11 mouse cellular contexts compared by ENCODE assay signal in genomic region chr13:99184155-99184886, GRCm38 (mm10). TPM values are rescaled to one million over a fixed set of nuclear protein-coding genes. Genes with fewer than 3 reads are reported as not detected.
DNase-seq lines count a peak whose midpoint lies in the region; ATAC-seq and TF ChIP-seq lines count a peak whose summit lies in the region.
"Had no signal": no experiment of that assay in that cellular context is flagged by ENCODE, and none has a peak within 500 bp of the region (broad histone marks: within the 10 kb centered on the region; RNA-seq: fewer than 3 reads in every experiment).

Zfp366 (plus strand) TSS chr13:99184823.

- WGBS in forebrain, embryonic 16.5 days = 63% methylated on average over 11 of the region's 11 CpGs
- 58% methylated on average over 11 of the region's 11 CpGs for whole genome bisulfite sequencing in forebrain, embryonic 13.5 days
- WGBS in lung, embryonic 14.5 days = 33% methylated on average over 11 of the region's 11 CpGs
- WGBS in hindbrain, embryonic 14.5 days = 60% methylated on average over 11 of the region's 11 CpGs
- 20% methylated on average over 9 of the region's 11 CpGs for WGBS in macrophage (ENCODE audit: missing documents)

- H3K27me3 ChIP-seq in forebrain, embryonic 16.5 days (replicated peaks; ENCODE audit: control insufficient read depth, insufficient read depth, low read length) = no peaks in the 10 kb centered on the region
- no peaks in the 10 kb centered on the region for H3K27me3 ChIP-seq in forebrain, embryonic 13.5 days
- no peaks in the 10 kb centered on the region for H3K27me3 ChIP-seq in lung, embryonic 14.5 days (ENCODE audit: insufficient read depth, low read length)
- no peaks in the 10 kb centered on the region for H3K27me3 ChIP-seq in hindbrain, embryonic 14.5 days (ENCODE audit: control insufficient read depth, insufficient read depth, low read length)
- H3K27me3 ChIP-seq: embryonic facial prominence, embryonic 15.5 days had no signal

- no peaks in the 10 kb centered on the region for H3K36me3 ChIP-seq in forebrain, embryonic 16.5 days (ENCODE audit: control insufficient read depth, insufficient read depth)
- H3K36me3 ChIP-seq in forebrain, embryonic 13.5 days (ENCODE audit: poor library complexity, severe bottlenecking) = no peaks in the 10 kb centered on the region
- no peaks in the 10 kb centered on the region for H3K36me3 ChIP-seq in lung, embryonic 14.5 days (ENCODE audit: insufficient read depth)
- H3K36me3 ChIP-seq in hindbrain, embryonic 14.5 days (replicated peaks; ENCODE audit: control insufficient read depth, insufficient read depth) = no peaks in the 10 kb centered on the region
- H3K36me3 ChIP-seq in macrophage (ENCODE audit: inconsistent target) = no peaks in the 10 kb centered on the region
- H3K36me3 ChIP-seq: embryonic facial prominence, embryonic 15.5 days had no signal

- peaks cover 2% of the 10 kb centered on the region; the same call in 1 of the 2 replicates for H3K4me1 ChIP-seq in forebrain, embryonic 16.5 days (replicated peaks; ENCODE audit: control insufficient read depth, insufficient read depth, low read length)
- H3K4me1 ChIP-seq in forebrain, embryonic 13.5 days = peaks cover 8% of the 10 kb centered on the region; the same call in 1 of the 2 replicates
- H3K4me1 ChIP-seq in lung, embryonic 14.5 days (ENCODE audit: insufficient read depth) = peaks cover 3% of the 10 kb centered on the region; the same call in 1 of the 2 replicates
- H3K4me1 ChIP-seq in hindbrain, embryonic 14.5 days (replicated peaks; ENCODE audit: control insufficient read depth, insufficient read depth, low read length) = 0 out of 2 replicates have a peak, but pooled peaks cover 7% of the 10 kb centered on the region
- H3K4me1 ChIP-seq: embryonic facial prominence, embryonic 15.5 days had no signal

- H3K9me3 ChIP-seq in forebrain, embryonic 16.5 days (ENCODE audit: control insufficient read depth, low read length) = no peaks in the 10 kb centered on the region
- no peaks in the 10 kb centered on the region for H3K9me3 ChIP-seq in forebrain, embryonic 13.5 days (replicated peaks)
- H3K9me3 ChIP-seq in lung, embryonic 14.5 days (ENCODE audit: low read depth, low read length) = no peaks in the 10 kb centered on the region
- H3K9me3 ChIP-seq in hindbrain, embryonic 14.5 days (ENCODE audit: control insufficient read depth, low read length) = no peaks in the 10 kb centered on the region
- H3K9me3 ChIP-seq: embryonic facial prominence, embryonic 15.5 days had no signal

- no peak within 1 kb of the TSS for H3K27ac ChIP-seq in forebrain, embryonic 16.5 days (ENCODE audit: low read length)
- H3K27ac ChIP-seq in forebrain, embryonic 13.5 days = no peak within 1 kb of the TSS
- H3K27ac ChIP-seq in lung, embryonic 14.5 days (ENCODE audit: low read depth) = peak within 1 kb of the TSS; percentile 39; the same call in 1 of the 2 replicates
- H3K27ac ChIP-seq in hindbrain, embryonic 14.5 days = no peak within 1 kb of the TSS
- peak within 1 kb of the TSS; percentile 13; the same call in 1 of the 2 replicates for H3K27ac ChIP-seq in macrophage
- H3K27ac ChIP-seq: embryonic facial prominence, embryonic 15.5 days had no signal

- no peak within 1 kb of the TSS for H3K9ac ChIP-seq in forebrain, embryonic 16.5 days (replicated peaks; ENCODE audit: low read depth, low read length)
- H3K9ac ChIP-seq in forebrain, embryonic 13.5 days = no peak within 1 kb of the TSS
- 0 out of 2 replicates have a peak within 1 kb of the TSS, but pooled peaks have one; percentile 4 for H3K9ac ChIP-seq in lung, embryonic 14.5 days
- no peak within 1 kb of the TSS for H3K9ac ChIP-seq in hindbrain, embryonic 14.5 days
- H3K9ac ChIP-seq: embryonic facial prominence, embryonic 15.5 days had no signal

- H3K79me2 ChIP-seq in macrophage (ENCODE audit: inconsistent target) = no peaks in the 10 kb centered on the region

- no peak within 1 kb of the TSS for H3K4me2 ChIP-seq in forebrain, embryonic 16.5 days (ENCODE audit: low read length)
- no peak within 1 kb of the TSS for H3K4me2 ChIP-seq in forebrain, embryonic 13.5 days
- peak within 1 kb of the TSS; percentile 43 for H3K4me2 ChIP-seq in lung, embryonic 14.5 days
- no peak within 1 kb of the TSS for H3K4me2 ChIP-seq in hindbrain, embryonic 14.5 days (replicated peaks)
- H3K4me2 ChIP-seq: embryonic facial prominence, embryonic 15.5 days had no signal

- ATAC-seq in forebrain, embryonic 16.5 days = no peak
- ATAC-seq in forebrain, embryonic 13.5 days = no peak
- no peak for ATAC-seq in lung, embryonic 14.5 days (ENCODE audit: insufficient read depth)
- ATAC-seq in hindbrain, embryonic 14.5 days (ENCODE audit: low FRiP score) = no peak

- DNase-seq in lung, embryonic 14.5 days = peak; percentile 32
- DNase-seq in lung, adult 18-20 months = no peak
- DNase-seq in hindbrain, embryonic 14.5 days (ENCODE audit: low spot score) = no peak
- no peak for DNase-seq in layer of hippocampus, adult 9-11 months
- DNase-seq in thymus, postnatal 10 days (ENCODE audit: low spot score in 2 of 2) = no peak
- DNase-seq: right cerebral cortex, postnatal 25 days had no signal

- no peak for TF ChIP-seq CTCF in lung, embryonic 14.5 days (IDR thresholded peaks at IDR 0.05; ENCODE audit: low read depth)

- H3K4me3 ChIP-seq in forebrain, embryonic 16.5 days (replicated peaks; ENCODE audit: low read length) = 0 out of 2 replicates have a peak within 1 kb of the TSS, but pooled peaks have one; percentile 7
- H3K4me3 ChIP-seq in forebrain, embryonic 13.5 days = no peak within 1 kb of the TSS
- H3K4me3 ChIP-seq in lung, embryonic 14.5 days (ENCODE audit: low read depth, low read length) = peak within 1 kb of the TSS; percentile 13; the same call in 1 of the 2 replicates
- peak within 1 kb of the TSS; percentile 7; the same call in 1 of the 2 replicates for H3K4me3 ChIP-seq in hindbrain, embryonic 14.5 days (replicated peaks; ENCODE audit: low read length)
- H3K4me3 ChIP-seq in macrophage (ENCODE audit: inconsistent target) = no peak within 1 kb of the TSS
- H3K4me3 ChIP-seq: embryonic facial prominence, embryonic 15.5 days had no signal

RNA-seq across cellular contexts. Expression of gene Zfp366, which starts in this region (rescaled TPM):
- 0.56 and 0.86 TPM in 2 replicates for polyA plus RNA-seq in forebrain, embryonic 16.5 days (2015; fragmentation: Nextera tagmentation; extraction: Ambion mirVana)
- polyA plus RNA-seq in forebrain, embryonic 13.5 days (2015; fragmentation: Nextera tagmentation; extraction: Ambion mirVana) = 0.49 and 0.53 TPM in 2 replicates
- 1.3 and 1.5 TPM in 2 replicates for polyA plus RNA-seq in lung, embryonic 14.5 days (2014; fragmentation: Nextera tagmentation; extraction: Ambion mirVana)
- polyA plus RNA-seq in hindbrain, embryonic 14.5 days (2014; fragmentation: Nextera tagmentation; extraction: Ambion mirVana) = 0.78 and 1.3 TPM in 2 replicates
- total RNA-seq in macrophage (2018; cell fraction: chromatin; rRNA removed) = under 1 TPM in 6 of 26 experiments, not detected in 20; 0.08 to 0.46 (median 0.17) TPM
- under 1 TPM; 0.03 to 0.29 (median 0.08) TPM for total RNA-seq in macrophage (2018; cell fraction: cytosol; rRNA removed)
- under 1 TPM in 25 of 26 experiments, not detected in 1; 0.06 to 0.69 (median 0.22) TPM for total RNA-seq in macrophage (2018; cell fraction: nucleus; rRNA removed)
- polyA plus RNA-seq in macrophage (2018) = 0.04 to 0.14 TPM (median 0.04 TPM) in 3 replicates
- polyA plus RNA-seq: C2C12 had no signal

Comparison
In these comparisons a context has a peak if more than half of its experiments do, and no peak if none do; other contexts are left out.
1. H3K4me3 ChIP-seq: peak in forebrain, embryonic 16.5 days (single experiment), lung, embryonic 14.5 days (single experiment) and hindbrain, embryonic 14.5 days (single experiment); none in forebrain, embryonic 13.5 days (single experiment) and macrophage (single experiment).
2. H3K27ac ChIP-seq: peak in lung, embryonic 14.5 days (single experiment) and macrophage (single experiment); none in forebrain, embryonic 16.5 days (single experiment), forebrain, embryonic 13.5 days (single experiment) and hindbrain, embryonic 14.5 days (single experiment).